Mouse (Mus musculus) urinary bladder, postnatal 14 days (tissue): ENCODE data around the gene Pop7.

Source experiments
- DNase-seq: peaks from one replicate; pipeline ENCODE4 v3.0.0; 2021; ENCODE audit warnings: low spot score

Gene Pop7

DNA sequence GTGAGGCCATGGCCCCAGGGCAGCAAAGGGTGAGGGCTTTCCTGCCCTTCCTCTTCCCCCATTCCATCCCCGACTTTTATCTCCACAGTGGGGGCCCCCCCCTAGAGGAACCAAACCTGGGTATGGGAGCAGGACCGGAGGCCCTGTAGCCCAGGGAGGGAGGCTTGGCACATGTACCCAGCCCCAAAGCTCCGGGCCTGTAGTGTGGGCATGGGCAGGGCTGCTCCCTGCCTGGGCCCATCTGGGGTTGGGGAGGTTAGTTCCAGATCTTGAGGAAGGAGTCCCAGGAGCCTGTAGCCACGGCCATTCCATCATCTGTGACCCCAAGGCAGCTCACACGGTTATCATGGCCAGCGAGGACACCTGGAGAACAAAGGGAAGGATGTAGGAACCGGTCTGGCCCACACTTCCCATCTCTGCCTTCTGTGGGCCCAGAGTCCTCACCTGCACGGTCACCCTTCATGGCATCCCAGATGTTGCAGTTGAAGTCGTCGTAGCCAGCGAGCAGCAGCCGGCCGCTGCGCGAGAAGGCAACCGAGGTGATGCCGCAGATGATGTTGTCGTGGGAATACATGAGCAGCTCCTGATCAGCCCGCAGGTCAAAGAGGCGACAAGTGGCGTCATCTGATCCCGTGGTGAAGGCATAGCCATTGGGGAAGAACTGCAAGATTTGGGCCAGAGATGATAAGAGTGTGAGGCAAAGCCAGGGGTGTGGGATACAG is 26.1 kb upstream of the Pop7 start:
- DNase-seq: no peak

- no peak for DNase-seq
Observed at GRCm38 (mm10) chr5:137527413-137527812, 25.1 kb upstream of the Pop7 start.

GRCm38 (mm10) chr5:137526192-137526936 is 24.0 kb upstream of the Pop7 start:
- DNase-seq: peak; percentile 60

- no peak for DNase-seq
Observed at GRCm38 (mm10) chr5:137525511-137525910, 23.2 kb upstream of the Pop7 start.

DNA sequence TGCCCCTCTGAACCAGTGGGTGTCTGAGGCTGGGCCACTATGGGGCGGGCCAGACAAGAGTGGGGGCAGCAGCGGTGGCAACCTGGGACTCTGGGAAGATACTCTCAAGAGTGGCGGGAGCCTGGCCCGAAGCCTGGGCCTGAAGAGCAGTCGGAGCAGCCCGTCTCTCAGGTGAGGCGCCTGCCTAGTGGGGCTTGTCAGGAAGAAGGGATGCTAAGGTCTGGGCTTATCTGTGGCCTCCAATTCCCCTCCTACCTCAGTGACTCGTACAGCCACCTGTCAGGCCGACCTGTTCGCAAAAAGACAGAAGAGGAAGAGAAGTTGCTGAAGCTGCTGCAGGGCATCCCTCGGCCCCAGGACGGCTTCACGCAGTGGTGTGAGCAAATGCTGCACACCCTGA is 22.4 kb upstream of the Pop7 start:
- no peak for DNase-seq

DNA sequence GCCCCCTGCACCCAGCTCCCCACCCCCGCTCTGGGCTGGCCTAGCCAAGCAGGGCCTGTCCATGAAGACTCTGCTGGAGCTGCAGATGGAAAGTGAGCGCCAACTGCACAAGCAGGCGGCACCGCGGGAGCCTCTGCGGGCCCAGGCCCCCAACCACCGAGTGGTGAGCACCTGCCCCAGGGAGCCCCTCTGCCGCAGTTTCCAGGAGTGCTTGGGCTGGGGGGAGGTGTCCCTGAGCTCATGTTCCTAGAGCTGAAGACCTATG is 21.9 kb upstream of the Pop7 start:
- no peak for DNase-seq

GRCm38 (mm10) chr5:137523396-137524250 is 21.3 kb upstream of the Pop7 start:
- no peak for DNase-seq

GRCm38 (mm10) chr5:137522711-137523110 is 20.4 kb upstream of the Pop7 start:
- no peak for DNase-seq

- no peak for DNase-seq
Observed at GRCm38 (mm10) chr5:137521861-137522260, 19.5 kb upstream of the Pop7 start.

GRCm38 (mm10) chr5:137519691-137520550 is 17.6 kb upstream of the Pop7 start:
- no peak for DNase-seq

- no peak for DNase-seq
Observed at GRCm38 (mm10) chr5:137518436-137518835, 16.1 kb upstream of the Pop7 start, which contains the start of gene Gigyf1. Gene Gigyf1 (plus strand): TSS chr5:137518548.

DNA sequence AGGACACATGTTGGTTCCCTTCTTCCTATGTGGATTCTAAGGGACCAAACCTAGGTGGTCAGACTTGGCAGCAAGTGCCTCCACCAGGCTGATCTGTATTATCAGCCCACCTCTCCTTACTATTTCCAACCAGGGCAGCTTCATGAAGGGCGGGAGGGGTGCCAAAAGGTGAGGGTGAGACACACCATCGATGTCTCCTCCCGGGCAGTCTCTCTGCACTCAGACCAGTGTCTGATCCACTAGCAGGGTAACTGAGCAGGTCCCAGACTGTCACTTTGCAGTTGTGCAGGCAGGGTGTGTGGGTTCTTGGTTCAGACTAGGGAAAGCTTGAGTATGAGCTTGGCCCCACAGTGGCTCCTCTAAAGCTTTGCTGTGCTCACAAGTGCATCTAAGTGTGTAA is 12.5 kb upstream of the Pop7 start:
- DNase-seq: no peak

- no peak for DNase-seq
Observed at GRCm38 (mm10) chr5:137513951-137514721, 11.8 kb upstream of the Pop7 start.

DNA sequence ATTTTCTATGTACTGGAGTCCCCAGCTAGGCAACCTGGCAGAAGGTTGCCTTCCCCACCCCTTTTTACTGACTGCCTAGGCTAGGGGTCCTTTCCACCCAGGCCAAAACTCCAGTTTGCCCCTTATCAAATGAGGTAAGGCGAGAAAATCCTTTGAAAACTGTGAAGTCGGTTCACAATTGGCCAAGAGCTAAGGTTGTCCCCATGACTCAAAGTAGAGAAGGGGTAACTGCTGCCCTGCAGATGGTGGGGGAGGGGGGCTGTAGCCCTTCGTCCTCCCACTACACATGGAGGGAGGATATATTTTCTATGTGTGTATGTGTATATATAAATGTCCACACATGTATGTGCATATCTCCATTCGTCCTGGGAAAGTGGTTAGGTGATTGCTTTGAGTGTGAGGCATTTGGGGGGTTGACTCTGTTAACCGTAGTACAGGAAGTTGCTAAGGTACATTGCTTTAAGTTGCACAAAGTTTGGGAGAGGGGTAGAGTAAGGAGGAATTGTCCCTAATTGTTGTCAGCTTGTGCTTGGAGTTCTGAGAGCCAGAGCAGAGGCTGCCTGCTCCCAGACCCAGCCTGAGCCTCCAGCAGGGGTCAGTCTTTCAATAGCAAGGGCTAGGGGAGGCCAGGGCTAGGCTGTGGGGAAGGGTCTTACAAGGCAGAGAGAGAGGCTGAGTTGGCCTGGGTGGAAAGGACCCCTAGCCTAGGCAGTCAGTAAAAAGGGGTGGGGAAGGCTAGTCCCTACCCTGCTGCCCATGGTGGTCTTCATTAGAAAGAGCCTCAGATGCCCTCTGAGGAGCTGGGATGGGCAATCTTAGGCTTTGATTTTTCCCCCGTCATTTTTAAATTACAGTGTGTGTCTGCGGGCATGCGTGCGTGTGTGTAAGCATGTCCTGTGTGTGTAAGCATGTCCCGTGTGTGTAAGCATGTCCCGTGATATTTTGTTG is 10.8 kb upstream of the Pop7 start:
- no peak for DNase-seq

DNA sequence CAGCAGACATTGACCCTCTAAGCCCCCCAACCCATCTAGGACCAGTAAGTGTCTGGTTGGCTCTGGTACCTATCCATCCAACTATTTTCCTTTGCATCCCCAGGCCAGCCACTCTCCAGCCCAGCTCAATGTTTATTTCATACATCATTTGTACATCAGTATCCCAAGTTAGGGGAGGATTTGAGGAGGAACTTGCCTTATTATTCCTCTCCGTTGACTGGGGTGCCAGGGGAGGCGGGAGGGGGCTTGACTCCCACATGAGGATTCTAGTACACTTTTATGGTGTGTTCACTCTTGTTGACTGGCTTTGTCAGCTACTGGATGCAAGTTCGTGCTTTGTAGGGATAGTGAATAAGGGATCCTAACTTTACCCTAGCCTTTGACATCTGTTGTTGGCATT is 9.4 kb upstream of the Pop7 start:
- no peak for DNase-seq

DNA sequence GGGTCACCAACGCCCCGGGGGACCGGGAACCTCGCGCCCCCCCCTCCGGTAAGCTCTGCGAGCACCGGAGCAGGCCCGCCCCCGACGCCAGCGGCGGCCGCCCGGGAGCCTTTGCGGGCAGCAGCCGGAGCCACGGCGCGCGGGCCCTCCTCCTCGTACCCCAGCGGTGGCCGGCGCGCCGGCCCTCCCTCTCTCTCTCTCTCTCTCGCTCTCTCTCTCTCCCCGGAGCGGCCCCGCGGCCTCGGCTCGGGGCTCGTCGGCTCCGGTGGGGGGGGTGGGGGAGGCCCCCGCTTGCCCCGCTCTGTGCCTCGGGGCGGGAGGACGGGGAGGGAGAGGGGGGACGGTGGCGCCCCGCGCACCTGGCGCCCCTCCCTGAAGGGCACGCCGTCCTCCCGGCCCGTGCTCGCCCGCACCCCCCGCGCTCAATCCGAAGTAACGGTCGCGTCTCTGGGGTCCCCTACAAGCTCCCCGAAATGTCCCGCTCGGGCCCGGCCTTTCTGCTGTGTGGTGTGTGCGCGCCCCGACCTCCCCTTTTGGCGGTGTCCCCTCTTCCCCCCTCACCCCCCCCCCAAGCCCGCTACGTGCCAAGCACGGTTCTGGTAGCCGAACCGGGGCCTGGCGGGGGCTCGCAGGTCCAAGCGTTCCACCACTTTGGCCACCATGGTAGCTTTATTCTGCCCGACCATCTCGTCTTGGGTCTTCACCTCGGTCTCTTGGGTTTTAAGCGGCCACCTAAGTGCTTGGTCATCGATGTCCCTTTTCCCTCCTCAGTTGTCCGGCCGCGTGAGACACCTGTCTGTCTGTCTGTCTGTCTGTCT is 8.5 kb upstream of the Pop7 start:
- no peak for DNase-seq

DNA sequence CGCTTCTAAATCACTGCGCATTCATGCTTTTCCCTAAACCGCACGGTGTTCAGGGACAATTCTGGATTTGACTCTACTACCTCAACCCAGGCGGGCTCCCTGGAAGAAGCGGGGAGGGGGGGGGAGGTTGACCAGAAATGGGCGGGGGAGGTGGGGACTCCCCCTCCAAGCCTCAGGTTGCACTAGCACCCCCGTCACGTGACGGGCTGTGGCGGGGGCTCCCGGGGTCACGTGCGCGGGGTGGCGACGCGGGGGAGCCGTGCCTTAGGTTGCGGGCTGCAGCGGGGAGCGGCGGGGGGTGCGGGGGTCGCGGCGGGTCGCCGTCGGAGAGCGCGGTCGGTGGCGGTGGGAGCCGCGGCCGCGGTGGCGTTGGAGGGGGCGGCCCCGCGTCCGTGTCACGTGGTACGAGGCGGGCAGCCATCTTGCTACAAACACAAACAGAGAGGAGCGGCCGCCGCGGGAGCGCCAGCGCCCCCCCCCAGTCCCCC is 7.7 kb upstream of the Pop7 start:
- DNase-seq: peak; percentile 78

GRCm38 (mm10) chr5:137504041-137504440 is 1.7 kb upstream of the Pop7 start:
- DNase-seq: no peak

GRCm38 (mm10) chr5:137502667-137503110 is 371 bp upstream of the Pop7 start:
- peak; percentile 87 for DNase-seq
